Mouse (Mus musculus): ENCODE data around the gene Hoxd11. TPM values are rescaled to one million over a fixed set of nuclear protein-coding genes. Genes with fewer than 3 reads are reported as not detected.

The Hoxd11 gene
- polyA plus RNA-seq, 1 experiment from 2014 or later: not detected

GRCm38 (mm10) chr2:74691022-74691951 is 11.9 kb downstream of the Hoxd11 start, which contains the start of gene Hoxd10:
Gene Hoxd10 (plus strand): TSS chr2:74691924.
- H3K4me2 ChIP-seq: no peak within 1 kb of the TSS

GRCm38 (mm10) chr2:74691995-74692807 is 12.8 kb downstream of the Hoxd11 start:
- Histone ChIP-seq H3K27ac (ENCODE audit: low read depth, low read length) (no peak overlapping the region), H3K4me1 (ENCODE audit: control insufficient read depth, insufficient read depth, low read length) (peaks cover 6% of the 10 kb centered on the region; the same call in 1 of the 2 replicates), H3K36me3 (ENCODE audit: control insufficient read depth, insufficient read depth, low read length) (no peaks in the 10 kb centered on the region), H3K9me3 (ENCODE audit: control insufficient read depth, low read length) (no peaks in the 10 kb centered on the region), H3K27me3 (ENCODE audit: control insufficient read depth, insufficient read depth, low read length) (peaks cover 96% of the 10 kb centered on the region), H3K4me3 (ENCODE audit: low read depth, low read length) (no peak overlapping the region), H3K4me2 (no peak overlapping the region), H3K9ac (ENCODE audit: low read length) (no peak overlapping the region)
- DNase-seq (ENCODE audit: low spot score, missing footprints): peak; percentile 95
- no peak for ATAC-seq (ENCODE audit: low FRiP score)
- WGBS: 4% methylated on average over 35 of the region's 35 CpGs

More at GRCm38 (mm10) chr2:74691022-74691951, 11.9 kb downstream of the Hoxd11 start, which contains the start of gene Hoxd10:
- Histone ChIP-seq H3K36me3 (ENCODE audit: control insufficient read depth, insufficient read depth, low read length) (no peaks in the 10 kb centered on the region), H3K4me1 (ENCODE audit: control insufficient read depth, insufficient read depth, low read length) (peaks cover 6% of the 10 kb centered on the region; the same call in 1 of the 2 replicates), H3K27ac (ENCODE audit: low read depth, low read length) (no peak within 1 kb of the TSS), H3K9ac (ENCODE audit: low read length) (no peak within 1 kb of the TSS), H3K4me3 (ENCODE audit: low read depth, low read length) (no peak within 1 kb of the TSS), H3K9me3 (ENCODE audit: control insufficient read depth, low read length) (no peaks in the 10 kb centered on the region), H3K27me3 (ENCODE audit: control insufficient read depth, insufficient read depth, low read length) (peaks cover 96% of the 10 kb centered on the region)
- ATAC-seq (ENCODE audit: low FRiP score): peak; percentile 91
- WGBS: under 1% methylated on average over 56 of the region's 56 CpGs
- DNase-seq (ENCODE audit: low spot score, missing footprints): peak; percentile 95

GRCm38 (mm10) chr2:74692808-74693431 is 13.6 kb downstream of the Hoxd11 start:
- WGBS: 1% methylated on average over 20 of the region's 20 CpGs
- H3K27ac ChIP-seq (ENCODE audit: low read depth, low read length): no peak overlapping the region

GRCm38 (mm10) chr2:74693432-74693827 is 14.1 kb downstream of the Hoxd11 start:
- Histone ChIP-seq H3K4me3 (ENCODE audit: low read depth, low read length) (no peak overlapping the region), H3K36me3 (ENCODE audit: control insufficient read depth, insufficient read depth, low read length) (no peaks in the 10 kb centered on the region), H3K9me3 (ENCODE audit: control insufficient read depth, low read length) (no peaks in the 10 kb centered on the region), H3K4me1 (ENCODE audit: control insufficient read depth, insufficient read depth, low read length) (peaks cover 11% of the 10 kb centered on the region), H3K4me2 (no peak overlapping the region), H3K27ac (ENCODE audit: low read depth, low read length) (no peak overlapping the region), H3K9ac (ENCODE audit: low read length) (no peak overlapping the region), H3K27me3 (ENCODE audit: control insufficient read depth, insufficient read depth, low read length) (peaks cover 96% of the 10 kb centered on the region)
- no peak for ATAC-seq (ENCODE audit: low FRiP score)
- WGBS: 6% methylated on average over 4 of the region's 4 CpGs
- DNase-seq (ENCODE audit: low spot score, missing footprints): no peak

More at GRCm38 (mm10) chr2:74692808-74693431, 13.6 kb downstream of the Hoxd11 start:
- DNase-seq (ENCODE audit: low spot score, missing footprints) (peak; percentile 95), ATAC-seq (ENCODE audit: low FRiP score) (no peak)
- no peak overlapping the region for H3K4me3 ChIP-seq (ENCODE audit: low read depth, low read length)
- H3K4me2 ChIP-seq: no peak overlapping the region
- H3K4me1 ChIP-seq (ENCODE audit: control insufficient read depth, insufficient read depth, low read length): peaks cover 7% of the 10 kb centered on the region; the same call in 1 of the 2 replicates
- H3K36me3 ChIP-seq (ENCODE audit: control insufficient read depth, insufficient read depth, low read length): no peaks in the 10 kb centered on the region
- H3K9ac ChIP-seq (ENCODE audit: low read length): no peak overlapping the region
- H3K9me3 ChIP-seq (ENCODE audit: control insufficient read depth, low read length): no peaks in the 10 kb centered on the region
- peaks cover 96% of the 10 kb centered on the region for H3K27me3 ChIP-seq (ENCODE audit: control insufficient read depth, insufficient read depth, low read length)

- DNase-seq (ENCODE audit: low spot score, missing footprints) (peak; percentile 93), ATAC-seq (ENCODE audit: low FRiP score) (no peak)
- Histone ChIP-seq H3K4me2 (no peak overlapping the region), H3K36me3 (ENCODE audit: control insufficient read depth, insufficient read depth, low read length) (no peaks in the 10 kb centered on the region), H3K27ac (ENCODE audit: low read depth, low read length) (no peak overlapping the region), H3K9me3 (ENCODE audit: control insufficient read depth, low read length) (no peaks in the 10 kb centered on the region), H3K4me1 (ENCODE audit: control insufficient read depth, insufficient read depth, low read length) (peaks cover 11% of the 10 kb centered on the region), H3K4me3 (ENCODE audit: low read depth, low read length) (no peak overlapping the region), H3K9ac (ENCODE audit: low read length) (no peak overlapping the region), H3K27me3 (ENCODE audit: control insufficient read depth, insufficient read depth, low read length) (peaks cover 96% of the 10 kb centered on the region)
- WGBS: 2% methylated on average over 16 of the region's 16 CpGs
Observed at GRCm38 (mm10) chr2:74694066-74694465, 14.7 kb downstream of the Hoxd11 start.

- DNase-seq (ENCODE audit: low spot score, missing footprints): no peak
- H3K9me3 ChIP-seq (ENCODE audit: control insufficient read depth, low read length): no peaks in the 10 kb centered on the region
- 0% methylated on average over 1 of the region's 1 CpGs for WGBS
Observed at GRCm38 (mm10) chr2:74695383-74695782, 16.0 kb downstream of the Hoxd11 start.

GRCm38 (mm10) chr2:74695813-74696430 is 16.6 kb downstream of the Hoxd11 start:
- no peak overlapping the region for H3K9ac ChIP-seq (ENCODE audit: low read length)
- no peak overlapping the region for H3K27ac ChIP-seq (ENCODE audit: low read depth, low read length)
- H3K4me1 ChIP-seq (ENCODE audit: control insufficient read depth, insufficient read depth, low read length): peaks cover 10% of the 10 kb centered on the region
- H3K4me3 ChIP-seq (ENCODE audit: low read depth, low read length): no peak overlapping the region
- DNase-seq (ENCODE audit: low spot score, missing footprints) (peak; percentile 93), ATAC-seq (ENCODE audit: low FRiP score) (no peak)
- H3K36me3 ChIP-seq (ENCODE audit: control insufficient read depth, insufficient read depth, low read length): no peaks in the 10 kb centered on the region
- H3K9me3 ChIP-seq (ENCODE audit: control insufficient read depth, low read length): no peaks in the 10 kb centered on the region
- H3K27me3 ChIP-seq (ENCODE audit: control insufficient read depth, insufficient read depth, low read length): peaks cover 100% of the 10 kb centered on the region
- WGBS: 2% methylated on average over 7 of the region's 7 CpGs
- no peak overlapping the region for H3K4me2 ChIP-seq

More at GRCm38 (mm10) chr2:74695383-74695782, 16.0 kb downstream of the Hoxd11 start:
- Histone ChIP-seq H3K4me1 (ENCODE audit: control insufficient read depth, insufficient read depth, low read length) (peaks cover 11% of the 10 kb centered on the region), H3K4me3 (ENCODE audit: low read depth, low read length) (no peak overlapping the region), H3K27me3 (ENCODE audit: control insufficient read depth, insufficient read depth, low read length) (peaks cover 98% of the 10 kb centered on the region), H3K9ac (ENCODE audit: low read length) (no peak overlapping the region), H3K36me3 (ENCODE audit: control insufficient read depth, insufficient read depth, low read length) (no peaks in the 10 kb centered on the region), H3K27ac (ENCODE audit: low read depth, low read length) (no peak overlapping the region), H3K4me2 (no peak overlapping the region)
- no peak for ATAC-seq (ENCODE audit: low FRiP score)
